Mouse (Mus musculus) CH12.LX (cell line): ENCODE measurements around the gene Mturn. TPM values are rescaled to one million over a fixed set of nuclear protein-coding genes. Genes with fewer than 3 reads are reported as not detected.

ENCODE experiments used
- DNase-seq: peaks from one replicate; pipeline ENCODE4 v3.0.0-alpha.2; 2013; ENCODE audit errors: extremely low read depth
- H3K27ac ChIP-seq: 2 replicates; pipeline ENCODE4 v1.5.1; 2012; ENCODE audit warnings: low read depth, mild to moderate bottlenecking, control low read depth, moderate library complexity; ENCODE audit not compliant: insufficient read depth
- H3K27me3 ChIP-seq: replicated peaks from 2 replicates; pipeline ENCODE3; 2012; ENCODE audit warnings: inconsistent platforms
- H3K36me3 ChIP-seq, 2 experiments: replicated peaks in 1 of 2; 2 replicates each; pipeline versions ENCODE3 to v1.6.1; 2012; ENCODE audit warnings: inconsistent platforms in 1 of 2, low read length in 1 of 2, mild to moderate bottlenecking in 1 of 2, mixed read lengths in 1 of 2, moderate library complexity in 1 of 2; ENCODE audit not compliant: control insufficient read depth in 1 of 2, insufficient read depth in 1 of 2
- H3K4me1 ChIP-seq, 2 experiments: 2 replicates each; pipeline ENCODE4 v1.6.1; 2012; ENCODE audit warnings: inconsistent platforms in 1 of 2, moderate library complexity in 1 of 2; ENCODE audit not compliant: insufficient read depth in 2 of 2, control insufficient read depth in 1 of 2
- H3K4me2 ChIP-seq: 2 replicates; pipeline ENCODE4 v1.6.1; 2012; ENCODE audit warnings: low read depth, mild to moderate bottlenecking, control low read depth; ENCODE audit not compliant: poor library complexity, insufficient read depth, severe bottlenecking
- H3K4me3 ChIP-seq, 3 experiments: fragments of 150-350 bp in 1 of 3; sonication (generic) in 1 of 3; replicated peaks in 1 of 3; 2 replicates each; pipeline versions ENCODE3 to v1.5.1; 2011 to 2012; ENCODE audit warnings: low read depth in 2 of 3, low read length in 2 of 3, mild to moderate bottlenecking in 2 of 3, moderate library complexity in 2 of 3, control low read depth in 1 of 3, improper control_type of control experiment in 1 of 3, inconsistent platforms in 1 of 3, mixed read lengths in 1 of 3; ENCODE audit not compliant: poor library complexity in 1 of 3
- H3K79me2 ChIP-seq: replicated peaks from 2 replicates; pipeline ENCODE4 v1.6.1; 2012; ENCODE audit warnings: mild to moderate bottlenecking, moderate library complexity; ENCODE audit not compliant: control insufficient read depth, poor library complexity, insufficient read depth, severe bottlenecking; ENCODE audit errors: extremely low read depth
- H3K9ac ChIP-seq: 2 replicates; pipeline ENCODE4 v1.6.1; 2012; ENCODE audit warnings: low read depth, mild to moderate bottlenecking, control low read depth, moderate library complexity; ENCODE audit not compliant: insufficient read depth
- H3K9me3 ChIP-seq: replicated peaks from 2 replicates; pipeline ENCODE3; 2012; ENCODE audit warnings: low read length, inconsistent platforms, mixed read lengths
- BHLHE40 ChIP-seq: IDR thresholded peaks from 2 replicates; pipeline ENCODE4 v1.6.1; 2011; ENCODE audit warnings: mild to moderate bottlenecking, low read depth, low read length, improper control_type of control experiment
- CHD1 ChIP-seq: IDR thresholded peaks from 2 replicates; pipeline ENCODE4 v1.6.1; 2012; ENCODE audit warnings: low read depth, low read length, improper control_type of control experiment, inconsistent platforms
- CHD2 ChIP-seq: IDR thresholded peaks from 2 replicates; pipeline ENCODE4 v1.6.1; 2011; ENCODE audit warnings: low read length, improper control_type of control experiment
- CTCF ChIP-seq, 2 experiments: IDR thresholded peaks in 1 of 2; conservative IDR thresholded peaks in 1 of 2; 2 replicates each; pipeline ENCODE4 v1.5.1; 2011 to 2012; ENCODE audit warnings: low read depth in 2 of 2, low read length in 2 of 2, improper control_type of control experiment in 1 of 2, inconsistent platforms in 1 of 2, mild to moderate bottlenecking in 1 of 2, moderate library complexity in 1 of 2
- E2F4 ChIP-seq: IDR thresholded peaks from 2 replicates; pipeline ENCODE4 v1.6.1; 2011; ENCODE audit warnings: low read depth, low read length, improper control_type of control experiment; ENCODE audit not compliant: insufficient replicate concordance
- ELF1 ChIP-seq: IDR thresholded peaks from 2 replicates; pipeline ENCODE4 v1.6.1; 2014; ENCODE audit warnings: low read depth, mild to moderate bottlenecking, inconsistent platforms, low read length, improper control_type of control experiment
- ETS1 ChIP-seq: conservative IDR thresholded peaks from 2 replicates; pipeline ENCODE4 v1.6.1; 2012; ENCODE audit warnings: low read depth, mild to moderate bottlenecking, inconsistent platforms, low read length, improper control_type of control experiment, moderate library complexity
- GABPA ChIP-seq: IDR thresholded peaks from 2 replicates; pipeline ENCODE4 v1.6.1; 2012; ENCODE audit warnings: low read depth, low read length, improper control_type of control experiment, inconsistent platforms; ENCODE audit not compliant: insufficient replicate concordance
- HCFC1 ChIP-seq: IDR thresholded peaks from 2 replicates; pipeline ENCODE4 v1.6.1; 2012; ENCODE audit warnings: low read depth, mild to moderate bottlenecking, inconsistent platforms, low read length, improper control_type of control experiment
- IRF4 ChIP-seq: IDR thresholded peaks from 2 replicates; pipeline ENCODE4 v1.6.1; 2014; ENCODE audit warnings: low read depth, mild to moderate bottlenecking, inconsistent platforms, low read length, improper control_type of control experiment
- JUN ChIP-seq: IDR thresholded peaks from 2 replicates; pipeline ENCODE4 v1.6.1; 2011; ENCODE audit warnings: low read depth, mild to moderate bottlenecking, low read length, improper control_type of control experiment, moderate library complexity; ENCODE audit not compliant: insufficient read depth
- KAT2A ChIP-seq: IDR thresholded peaks from 2 replicates; pipeline ENCODE4 v1.6.1; 2012; ENCODE audit warnings: low read length, improper control_type of control experiment, inconsistent platforms; ENCODE audit not compliant: insufficient replicate concordance
- MAFK ChIP-seq: IDR thresholded peaks from 2 replicates; pipeline ENCODE4 v1.6.1; 2011; ENCODE audit warnings: low read length, improper control_type of control experiment; ENCODE audit not compliant: insufficient replicate concordance
- MAX ChIP-seq: IDR thresholded peaks from 2 replicates; pipeline ENCODE4 v1.6.1; 2011; ENCODE audit warnings: low read length, improper control_type of control experiment
- MEF2A ChIP-seq: IDR thresholded peaks from 2 replicates; pipeline ENCODE4 v1.6.1; 2014; ENCODE audit warnings: low read depth, mild to moderate bottlenecking, inconsistent platforms, low read length, improper control_type of control experiment, borderline replicate concordance
- MXI1 ChIP-seq: IDR thresholded peaks from 2 replicates; pipeline ENCODE4 v1.6.1; 2011; ENCODE audit warnings: mild to moderate bottlenecking, low read depth, low read length, improper control_type of control experiment
- MYC ChIP-seq: IDR thresholded peaks from 2 replicates; pipeline ENCODE4 v1.6.1; 2011; ENCODE audit warnings: low read depth, mild to moderate bottlenecking, improper control_type of control experiment, low read length
- NELFE ChIP-seq: IDR thresholded peaks from 2 replicates; pipeline ENCODE4 v1.6.1; 2011; ENCODE audit warnings: low read depth, low read length, improper control_type of control experiment
- NRF1 ChIP-seq: IDR thresholded peaks from 2 replicates; pipeline ENCODE4 v1.6.1; 2014; ENCODE audit warnings: low read depth, mild to moderate bottlenecking, inconsistent platforms, low read length, improper control_type of control experiment, moderate library complexity
- POLR2A ChIP-seq: IDR thresholded peaks from 2 replicates; pipeline ENCODE4 v1.6.1; 2011; ENCODE audit warnings: low read depth, mild to moderate bottlenecking, improper control_type of control experiment, low read length
- RAD21 ChIP-seq: IDR thresholded peaks from 2 replicates; pipeline ENCODE4 v1.6.1; 2011; ENCODE audit warnings: low read depth, mild to moderate bottlenecking, low read length, improper control_type of control experiment, moderate library complexity
- RCOR1 ChIP-seq: conservative IDR thresholded peaks from 2 replicates; pipeline ENCODE4 v1.6.1; 2012; ENCODE audit warnings: low read depth, mild to moderate bottlenecking, inconsistent platforms, low read length, improper control_type of control experiment
- SIN3A ChIP-seq: IDR thresholded peaks from 2 replicates; pipeline ENCODE4 v1.6.1; 2012; ENCODE audit warnings: low read length, improper control_type of control experiment, inconsistent platforms
- SMC3 ChIP-seq: IDR thresholded peaks from 2 replicates; pipeline ENCODE4 v1.6.1; 2011; ENCODE audit warnings: low read depth, low read length, improper control_type of control experiment
- TBP ChIP-seq: conservative IDR thresholded peaks from 2 replicates; pipeline ENCODE4 v1.6.1; 2011; ENCODE audit warnings: low read depth, low read length, improper control_type of control experiment
- TCF12 ChIP-seq: IDR thresholded peaks from 2 replicates; pipeline ENCODE4 v1.6.1; 2014; ENCODE audit warnings: low read depth, mild to moderate bottlenecking, inconsistent platforms, low read length, improper control_type of control experiment
- UBTF ChIP-seq: IDR thresholded peaks from 2 replicates; pipeline ENCODE4 v1.6.1; 2012; ENCODE audit warnings: low read depth, mild to moderate bottlenecking, inconsistent platforms, low read length, improper control_type of control experiment, moderate library complexity
- USF1 ChIP-seq: IDR thresholded peaks from 2 replicates; pipeline ENCODE4 v1.6.1; 2014; ENCODE audit warnings: low read depth, mild to moderate bottlenecking, inconsistent platforms, low read length, improper control_type of control experiment
- USF2 ChIP-seq: conservative IDR thresholded peaks from 2 replicates; pipeline ENCODE4 v1.6.1; 2011; ENCODE audit warnings: low read depth, low read length, improper control_type of control experiment
- ZKSCAN1 ChIP-seq: IDR thresholded peaks from 2 replicates; pipeline ENCODE4 v1.6.1; 2012; ENCODE audit warnings: low read depth, inconsistent platforms, low read length, improper control_type of control experiment, borderline replicate concordance
- ZNF384 ChIP-seq: IDR thresholded peaks from 2 replicates; pipeline ENCODE4 v1.6.1; 2012; ENCODE audit warnings: low read depth, low read length, improper control_type of control experiment, inconsistent platforms
- dilution Hi-C: fragments of 300-500 bp; cut with MboI; formaldehyde crosslinking; loops from 2 replicates; pipeline ENCODE4 v1.14.3; 2020; ENCODE audit warnings: low sequenced_read_pairs; ENCODE audit not compliant: extremely low pct_unique_long_range_greater_than_20kb, extremely low pct_ligation_motif_present
- in situ Hi-C: fragments of 300-500 bp; cut with MboI; formaldehyde crosslinking; loops from 3 replicates; pipeline ENCODE4 v1.14.3; 2019; ENCODE audit warnings: low sequenced_read_pairs, low pct_ligation_motif_present, low pct_unique_long_range_greater_than_20kb, mixed read lengths
- polyA plus RNA-seq: library from polyadenylated mRNA; unstranded; fragments of >175 nt; gene quantifications from 2 replicates; pipeline ENCODE4 v1.2.1, GENCODE M21; 2012; ENCODE audit warnings: low read depth; ENCODE audit not compliant: insufficient read length
- total RNA-seq, 2 experiments: library from RNA; depleted of rRNA; stranded (reverse); fragments of 300-350 nt in 1 of 2; fragments of >200 nt in 1 of 2; gene quantifications; 2 replicates each; pipeline ENCODE4 v1.2.3; 2012 to 2014

Mturn gene
- total and polyA plus RNA-seq, 3 experiments, result 0.06 to 0.25 (median 0.20) TPM

- Histone ChIP-seq H3K36me3 (no peaks in the 10 kb centered on the region), H3K4me1 (peaks cover 3 to 9% of the 10 kb centered on the region in 2 experiments), H3K9ac (peak overlapping the region; percentile 34; the same call in 1 of the 2 replicates)
- no peak for TF ChIP-seq USF2
- TF ChIP-seq KAT2A, result no peak
- TF ChIP-seq ZNF384, result 0 out of 2 replicates have a peak, but pooled peaks have one; percentile 22
- TF ChIP-seq GABPA, result no peak
- TF ChIP-seq TCF12, result 0 out of 2 replicates have a peak, but pooled peaks have one; percentile 43
- TF ChIP-seq UBTF, result no peak
- no peak for TF ChIP-seq MEF2A
- no peak for TF ChIP-seq E2F4
- no peak for TF ChIP-seq SMC3
- TF ChIP-seq POLR2A, result peak; percentile 31; the same call in 1 of the 2 replicates
- TF ChIP-seq NELFE, result peak; percentile 86
- peak; percentile 54; the same call in 1 of the 2 replicates for TF ChIP-seq MYC
- no peak for TF ChIP-seq RCOR1
- TF ChIP-seq SIN3A, result peak; percentile 68; the same call in 1 of the 2 replicates
- TF ChIP-seq MXI1, result peak; percentile 50; the same call in 1 of the 2 replicates
- TF ChIP-seq JUN, result no peak
- no peak for TF ChIP-seq ETS1
- peak; percentile 91 for TF ChIP-seq MAX
- TF ChIP-seq BHLHE40, result no peak
- peak; percentile 100 for TF ChIP-seq NRF1
- TF ChIP-seq ELF1, result peak; percentile 48; the same call in 1 of the 2 replicates
- TF ChIP-seq ZKSCAN1, result no peak
- no peak for TF ChIP-seq CHD1
- TF ChIP-seq IRF4, result peak; percentile 51; the same call in 1 of the 2 replicates
- TF ChIP-seq TBP, result no peak
- no peak for TF ChIP-seq USF1
- TF ChIP-seq HCFC1, result peak; percentile 61
- TF ChIP-seq MAFK, result 0 out of 2 replicates have a peak, but pooled peaks have one; percentile 7
- TF ChIP-seq CHD2, result no peak
- TF ChIP-seq CTCF (conservative IDR thresholded peaks at IDR 0.05 in 1 of 2, IDR thresholded peaks at IDR 0.05 in 1 of 2; ENCODE audit: low read depth in 2 of 2, low read length in 2 of 2), result no peak
- TF ChIP-seq RAD21, result no peak
- TF ChIP-seq, all 38 proteins: peak for 13
- Histone ChIP-seq H3K27ac (no peak overlapping the region), H3K79me2 (no peaks in the 10 kb centered on the region), H3K9me3 (no peaks in the 10 kb centered on the region), H3K4me2 (peak overlapping the region; percentile 93), H3K27me3 (peaks cover 29% of the 10 kb centered on the region), H3K4me3 (peak overlapping the region; percentile 31 to 60 (median 49))
- in situ Hi-C loops (loop anchor here (10.0 to 25.0 kb wide), 3 partner anchors 105 to 465 kb away; no protein-coding TSS in a partner anchor), dilution Hi-C loops (no loop called here)
- peak; percentile 89 for DNase-seq
Measured at GRCm38 (mm10) chr6:54699477-54700056, 18.1 kb downstream of the Mturn start.
